Mouse (Mus musculus) ovary, adult 18-20 months (tissue): Measurements from ENCODE around the gene Arl6ip6.
A peak's percentile ranks its signal among the peaks of the same experiment; 100 is the strongest.

Source experiments
- DNase-seq: peaks from one replicate; pipeline ENCODE4 v3.0.0; 2022; ENCODE audit warnings: low spot score, mixed read lengths

Gene Arl6ip6

DNA sequence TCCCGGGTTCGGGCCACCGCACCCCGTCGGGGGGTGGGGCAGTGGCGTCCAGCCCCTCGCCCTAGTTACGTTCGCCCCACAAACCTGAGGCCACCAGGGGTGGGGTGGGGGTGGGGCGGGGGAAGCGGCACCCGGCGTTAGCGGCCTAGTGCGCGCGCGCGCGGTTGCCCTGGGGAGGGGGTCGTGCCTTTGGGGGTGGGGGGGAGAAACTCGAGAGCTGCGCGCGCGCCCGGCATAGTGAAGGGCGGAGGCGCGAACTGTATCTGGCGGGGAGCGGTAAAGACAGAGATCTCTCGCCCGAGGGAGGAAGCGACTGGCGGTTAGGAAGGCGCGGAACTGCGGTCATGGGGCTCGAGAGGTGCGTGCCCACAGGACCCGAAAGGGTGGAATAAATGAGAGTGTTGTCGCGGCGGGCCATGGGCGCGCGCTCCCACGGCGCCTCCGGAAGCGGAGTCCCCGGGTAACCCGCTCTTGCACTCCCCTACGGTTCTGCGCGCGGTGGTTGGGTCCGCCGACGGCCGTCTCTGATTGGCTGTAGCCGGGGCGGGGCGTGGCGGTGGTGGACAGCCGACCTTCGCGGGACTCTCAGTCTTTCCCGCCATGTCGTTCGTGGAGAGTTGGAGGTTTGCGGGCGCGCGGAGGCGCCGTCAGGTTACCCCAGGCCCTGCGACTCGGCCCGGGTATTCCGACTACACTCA lies at the start of gene Arl6ip6:
TSS of gene Arl6ip6 (plus strand) at position 204 of the 698 bp plus-strand sequence.
- DNase-seq = peak; percentile 94

DNA sequence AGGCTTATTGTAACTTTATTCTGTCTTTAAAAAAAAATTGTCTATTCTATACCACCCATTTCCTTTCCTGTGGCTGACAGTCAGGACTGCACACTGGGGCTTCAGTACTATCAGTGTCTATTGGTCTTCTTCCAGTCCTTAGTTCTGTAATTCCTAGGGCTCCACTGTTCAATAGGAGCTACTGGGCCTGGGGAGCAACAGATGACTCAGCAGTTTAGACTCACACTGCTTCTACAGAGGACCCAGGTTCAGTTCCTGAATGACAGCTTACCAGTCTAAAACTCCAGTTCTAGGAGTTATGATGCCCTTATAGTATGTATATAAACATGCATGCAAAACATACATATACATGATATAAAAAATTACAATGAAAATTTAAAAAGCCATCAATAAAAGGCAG lies 44.7 kb upstream of the Arl6ip6 start:
- DNase-seq = no peak

DNA sequence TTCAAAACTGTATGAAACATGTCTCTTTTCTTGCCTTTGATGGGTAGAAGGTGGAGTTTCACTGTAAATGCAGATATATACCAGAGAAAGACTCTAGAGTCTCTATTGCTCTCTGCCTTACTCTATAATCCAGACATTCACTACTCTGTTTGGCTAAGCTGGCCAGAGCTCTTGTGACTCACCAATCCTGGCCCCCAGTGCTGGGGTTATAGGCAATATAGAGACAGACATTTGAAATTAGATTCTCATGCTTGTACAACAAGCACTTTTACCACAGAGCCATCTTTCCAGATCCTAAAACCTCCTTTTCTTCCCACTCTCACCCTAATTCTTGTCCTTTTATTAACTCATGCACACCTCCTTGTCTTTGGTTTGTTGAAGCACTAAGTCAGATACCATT lies 17.6 kb upstream of the Arl6ip6 start:
- no peak for DNase-seq

DNA sequence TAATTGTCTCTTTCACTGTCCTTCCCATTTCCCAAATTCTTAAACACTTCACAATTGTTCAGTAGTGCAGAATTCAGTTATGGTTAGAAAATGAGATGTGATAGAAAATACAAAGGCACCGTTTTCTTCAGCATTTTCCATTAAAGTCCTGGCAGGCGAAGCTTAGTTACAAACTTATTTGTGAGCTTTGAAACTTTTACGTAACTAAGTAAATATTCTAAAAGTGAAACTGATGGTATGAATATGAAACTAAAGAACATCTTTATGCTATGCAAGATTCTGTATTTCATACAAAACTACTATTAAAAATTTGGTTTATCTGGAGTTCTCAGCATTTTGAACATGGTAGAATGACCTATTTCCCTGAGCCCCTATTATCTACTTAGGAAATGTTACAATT lies 12.6 kb upstream of the Arl6ip6 start:
- no peak for DNase-seq

DNA sequence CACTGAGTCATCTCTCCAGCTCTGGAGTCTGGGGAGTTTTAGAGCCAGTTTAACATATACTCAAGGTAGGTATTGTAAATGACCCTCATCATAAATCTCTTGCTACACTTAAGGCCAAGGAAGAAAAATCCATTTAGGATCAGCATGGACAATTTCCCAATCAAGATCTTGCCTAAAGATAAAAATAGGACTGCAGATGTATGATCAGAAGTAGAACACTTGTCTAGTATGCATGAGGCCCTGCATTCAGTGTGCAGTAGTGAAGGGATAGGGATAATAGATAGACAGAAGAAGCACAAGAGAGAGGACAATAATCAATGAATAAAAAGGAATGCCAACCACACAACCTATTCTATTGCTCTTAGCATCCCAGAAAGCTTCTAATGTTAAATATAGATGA lies 11.7 kb upstream of the Arl6ip6 start:
- no peak for DNase-seq

DNA sequence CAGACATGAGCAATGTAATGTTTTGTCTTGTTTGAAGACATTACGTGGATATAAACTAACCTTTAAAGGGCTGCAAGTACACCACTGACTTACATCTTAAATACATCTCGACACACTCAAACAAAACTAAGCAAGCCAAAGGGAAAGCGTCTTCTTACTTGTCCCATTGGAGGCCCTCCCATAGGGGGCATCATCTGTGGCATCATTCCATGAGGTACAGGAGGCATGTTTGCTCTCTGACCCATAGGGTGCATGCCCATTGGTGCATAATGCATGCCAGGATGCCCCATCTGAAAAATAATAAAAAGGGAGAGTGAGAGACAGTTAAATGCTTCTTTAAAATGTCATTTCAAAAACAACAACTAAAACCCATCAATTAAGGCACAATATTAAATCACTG lies 1.7 kb upstream of the Arl6ip6 start:
- DNase-seq = no peak

DNA sequence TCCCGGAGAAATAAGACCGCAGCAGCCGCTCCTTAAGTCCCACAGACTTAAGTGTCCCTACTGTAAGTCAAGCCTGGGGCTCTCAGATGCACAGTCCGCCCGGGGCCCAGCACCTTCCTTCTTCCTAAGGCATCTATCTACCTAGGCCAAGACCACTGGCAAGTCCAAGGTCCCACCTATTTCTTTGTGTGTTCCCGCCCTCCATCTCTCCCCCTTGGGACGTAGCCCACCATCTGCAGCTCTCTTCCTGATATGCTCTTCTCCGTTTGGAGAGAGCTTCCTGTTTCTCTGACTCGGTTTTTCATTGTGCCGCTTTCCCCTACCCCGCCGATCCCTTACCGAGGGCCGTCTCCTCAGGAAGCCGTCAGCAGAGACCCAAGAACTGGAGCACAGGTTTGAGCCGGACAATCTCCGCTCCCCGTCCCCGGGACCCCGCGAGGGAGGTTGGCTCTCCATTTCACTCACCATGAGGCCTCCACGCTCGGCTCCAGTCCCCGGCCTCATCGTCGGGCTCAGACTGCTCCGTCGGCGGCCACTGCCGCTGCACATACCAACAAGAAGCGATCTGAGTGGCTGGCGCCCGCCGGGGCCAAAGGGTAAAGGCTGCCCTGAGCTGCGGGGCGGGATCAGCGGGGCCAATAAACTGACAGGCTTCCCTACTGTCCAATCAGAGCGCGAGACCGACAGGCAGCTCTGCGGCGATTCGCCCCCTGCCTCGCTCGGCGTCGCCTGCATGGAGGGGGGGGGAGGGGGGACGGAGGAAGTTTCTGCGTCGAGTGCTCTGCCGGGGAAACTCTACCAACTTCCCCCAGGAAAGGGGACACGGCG lies 628 bp upstream of the Arl6ip6 start, which contains the start of gene Prpf40a:
TSS of gene Prpf40a (minus strand) at position 601 of the 828 bp plus-strand sequence.
- peak; percentile 98 for DNase-seq

DNA sequence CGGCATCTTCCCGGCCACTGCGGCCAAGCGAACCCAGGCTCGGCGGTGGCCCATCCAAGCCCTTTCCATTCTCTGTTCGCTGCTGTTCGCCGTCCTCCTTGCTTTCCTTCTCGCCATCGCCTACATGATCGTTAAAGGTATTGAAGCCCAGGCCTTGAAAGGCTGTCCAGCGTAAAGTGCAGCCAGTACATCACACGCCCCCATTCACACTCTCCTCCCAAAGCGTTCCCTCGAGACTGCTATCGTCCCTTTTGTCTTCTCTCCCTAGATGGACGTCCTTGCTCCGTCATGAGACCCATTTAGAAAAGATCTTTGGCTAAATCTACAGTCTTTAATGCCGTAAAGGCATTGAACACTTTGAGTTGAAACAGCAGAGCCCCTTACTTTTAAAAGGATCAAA lies 860 bp downstream of the Arl6ip6 start:
- no peak for DNase-seq

DNA sequence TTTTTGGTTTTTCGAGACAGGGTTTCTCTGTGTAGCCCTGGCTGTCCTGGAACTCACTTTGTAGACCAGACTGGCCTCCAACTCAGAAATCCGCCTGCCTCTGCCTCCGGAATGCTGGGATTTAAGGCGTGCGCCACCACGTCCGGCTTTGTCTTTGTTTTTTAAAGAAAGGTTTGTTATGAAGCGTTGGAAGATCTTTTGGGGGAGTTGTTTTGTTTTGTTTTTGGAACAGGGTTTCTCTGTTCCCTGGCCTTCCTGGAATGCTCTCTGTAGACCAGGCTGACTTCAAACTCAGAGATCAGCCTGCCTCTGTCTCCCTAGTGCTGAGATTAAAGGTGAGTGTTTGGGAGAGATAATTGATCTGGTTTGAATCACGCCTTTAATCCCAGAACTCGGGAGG lies 4.9 kb downstream of the Arl6ip6 start:
- no peak for DNase-seq

DNA sequence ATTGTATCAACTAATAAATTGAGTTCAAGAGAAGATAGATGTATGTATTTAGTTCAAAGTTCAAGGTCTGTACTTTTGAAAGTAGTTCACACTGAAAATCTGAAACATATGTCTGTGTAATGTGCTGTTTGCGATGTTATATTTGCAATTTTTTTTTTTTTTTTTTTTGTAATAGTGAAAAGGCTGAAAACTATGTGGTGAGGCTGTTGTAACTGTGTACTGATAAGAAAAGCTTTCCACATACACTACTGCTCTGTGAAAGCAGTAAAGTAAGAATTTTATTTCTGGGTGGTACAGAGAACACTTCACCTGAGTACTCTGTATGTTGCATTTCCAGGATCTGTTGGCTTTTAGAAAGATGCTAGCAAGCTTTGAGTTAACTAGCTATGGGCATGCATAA lies 7.7 kb downstream of the Arl6ip6 start:
- no peak for DNase-seq

DNA sequence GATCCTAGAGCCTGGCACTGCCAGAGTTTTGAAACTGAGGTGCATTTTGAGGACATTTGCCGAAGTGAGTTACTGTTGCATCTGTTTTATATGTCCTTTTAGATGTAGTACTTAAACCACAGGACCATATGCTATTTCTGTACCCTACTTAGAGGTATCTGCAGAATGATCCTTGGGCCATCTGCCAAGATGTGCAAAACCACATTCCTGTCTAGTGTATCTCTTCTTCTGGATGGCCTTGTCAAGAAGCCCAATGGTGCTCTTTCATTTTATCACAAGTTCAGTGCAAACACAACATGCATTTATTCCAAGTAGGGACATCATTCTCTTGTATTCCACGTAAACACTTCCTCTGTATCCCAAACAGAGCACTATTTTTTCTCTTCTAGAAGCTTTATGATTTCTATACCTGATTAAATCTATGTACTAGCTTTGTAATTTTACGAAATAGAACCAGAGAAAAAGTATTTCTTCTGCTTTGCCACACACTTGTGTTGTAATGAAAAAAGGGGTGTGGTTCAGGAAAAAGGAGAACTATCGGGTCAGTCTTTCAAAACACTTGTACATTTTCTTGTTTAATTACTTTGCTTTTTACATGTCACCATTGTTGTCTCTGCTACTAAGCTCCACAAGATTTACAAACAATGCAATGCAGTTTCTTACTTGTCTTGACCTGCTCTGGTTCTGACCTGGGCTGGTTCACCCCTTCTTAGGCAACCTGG lies 8.8 kb downstream of the Arl6ip6 start:
- DNase-seq = peak; percentile 71

DNA sequence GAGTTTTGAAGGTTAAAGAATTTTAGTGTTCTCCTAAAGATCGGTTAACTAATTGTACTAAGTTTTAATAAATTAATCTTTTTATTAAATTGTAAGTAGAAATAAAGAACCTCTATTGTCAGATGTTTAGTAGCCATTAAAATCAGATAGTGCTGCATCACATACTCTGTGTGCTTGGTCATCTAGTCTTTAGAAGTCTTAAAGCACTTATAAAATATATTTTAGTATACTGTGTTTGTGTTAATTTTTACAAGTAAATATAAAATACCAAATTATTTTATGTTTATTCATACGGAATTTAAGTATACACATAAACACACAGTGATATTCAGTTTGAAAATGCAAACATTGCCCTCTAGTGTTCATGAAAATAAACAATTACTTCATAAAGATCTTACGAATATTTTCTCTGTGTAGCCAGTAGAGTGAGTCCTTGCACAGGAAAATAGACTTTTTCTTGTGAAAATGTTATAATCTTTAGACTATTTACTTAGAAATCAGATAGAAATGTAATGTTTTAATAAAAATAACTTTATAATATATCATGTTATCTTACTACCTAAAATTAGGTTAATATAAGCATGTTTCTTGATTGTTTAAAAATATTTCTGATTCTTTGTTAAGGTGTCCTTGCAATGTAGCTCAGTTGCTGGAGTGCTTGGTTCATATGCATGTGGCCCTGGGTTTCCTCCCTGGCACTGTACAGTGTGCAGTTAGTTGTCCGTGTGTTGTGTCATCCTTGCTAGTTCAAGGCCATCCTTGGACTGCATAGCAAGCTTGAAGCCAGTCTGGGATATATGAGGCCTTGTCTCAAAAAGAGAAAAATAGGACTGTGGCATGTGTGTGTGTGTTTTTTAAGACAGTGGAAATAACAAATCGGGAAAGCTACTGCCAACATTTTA lies 13.1 kb downstream of the Arl6ip6 start:
- DNase-seq = peak; percentile 11

DNA sequence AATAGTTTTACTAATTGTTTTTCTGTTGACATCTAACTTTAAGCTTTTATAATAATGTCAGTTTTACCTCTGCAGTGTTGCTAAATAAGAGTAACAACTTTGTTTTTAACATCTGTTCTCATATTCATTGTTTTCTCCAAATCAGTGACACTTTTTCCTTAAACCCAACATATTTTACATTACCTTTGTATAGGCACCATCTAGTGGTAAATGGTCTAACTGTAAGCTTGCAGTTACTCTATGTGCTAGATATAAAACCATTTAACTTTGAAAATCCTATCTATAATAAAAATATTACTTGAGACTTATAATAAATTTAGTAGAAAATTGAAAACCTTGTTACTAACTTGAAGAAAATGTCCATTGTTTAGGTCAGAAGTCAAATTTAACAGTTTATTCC lies 15.2 kb downstream of the Arl6ip6 start:
- DNase-seq = no peak

DNA sequence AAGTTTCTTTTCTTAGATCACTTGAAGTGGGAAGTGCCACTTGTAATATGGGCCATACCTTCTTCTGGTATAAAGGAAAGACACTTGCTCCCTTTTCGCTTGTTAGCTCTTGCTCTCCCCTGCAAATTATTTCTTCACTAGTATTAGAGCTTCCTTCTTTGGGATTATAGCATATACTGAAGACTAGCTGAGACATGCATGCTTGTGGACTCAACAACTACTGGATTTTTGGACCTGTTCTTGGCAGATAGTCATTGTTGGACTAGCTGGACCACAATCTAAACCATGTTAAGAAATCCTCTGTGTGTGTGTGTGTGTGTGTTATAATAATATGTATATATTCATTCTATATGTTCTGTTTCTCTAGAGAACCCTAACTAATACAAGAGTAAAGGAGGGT lies 22.0 kb downstream of the Arl6ip6 start:
- DNase-seq = no peak

DNA sequence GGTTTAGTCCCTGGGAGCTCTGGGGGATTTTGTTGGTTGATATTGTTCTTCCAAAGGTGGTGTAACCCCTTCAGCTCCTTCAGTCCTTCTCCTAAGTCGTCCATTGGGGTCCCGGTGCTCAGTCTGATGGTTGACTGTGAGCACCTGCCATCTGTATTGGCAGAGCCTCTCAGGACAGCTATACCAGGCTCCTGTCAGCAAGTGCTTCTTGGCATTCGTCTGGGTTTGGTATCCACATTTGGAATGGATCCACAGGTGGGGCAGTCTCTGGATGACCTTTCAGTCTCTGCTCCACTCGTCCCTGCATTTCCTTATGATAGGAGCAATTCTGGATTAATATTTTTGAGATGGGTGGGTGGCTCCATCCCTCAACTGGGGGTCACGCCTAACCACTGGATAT lies 30.7 kb downstream of the Arl6ip6 start:
- DNase-seq = no peak

DNA sequence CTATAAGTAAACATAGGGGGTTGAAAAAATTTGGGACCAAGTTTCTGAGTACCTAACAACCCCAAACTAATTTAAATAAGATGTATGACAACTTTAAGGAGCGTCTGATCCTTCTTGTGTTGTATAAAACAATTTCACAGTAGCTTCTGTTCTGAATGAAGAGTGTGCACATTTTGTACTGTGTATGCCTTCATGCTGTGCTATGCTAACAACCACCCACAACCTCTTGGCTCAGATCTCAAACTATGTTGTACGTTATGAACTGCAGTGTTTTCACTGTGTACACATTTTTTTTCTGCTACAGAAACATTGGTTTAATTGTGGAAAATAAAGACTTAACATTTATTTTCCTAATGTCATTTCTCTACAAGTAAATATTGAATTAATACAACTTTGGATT lies 65.5 kb downstream of the Arl6ip6 start:
- DNase-seq = no peak
